Mouse (Mus musculus): ENCODE data around the gene Hgd. TPM values are rescaled to one million over a fixed set of nuclear protein-coding genes. Genes with fewer than 3 reads are reported as not detected.

Hgd gene
- polyA plus RNA-seq, 1 experiment from 2014 or later, result not detected

Other genes with a start within 250 kb of the Hgd start
- not detected in 3 replicates for gene Stxbp5l, start 195.2 kb upstream of the Hgd start, polyA plus RNA-seq (2018)
- 8.0 to 13.3 TPM (median 8.3 TPM) in 3 replicates for gene Gtf2e1, start 40.4 kb upstream of the Hgd start, polyA plus RNA-seq (2018)
- gene Rabl3, start 40.3 kb upstream of the Hgd start, polyA plus RNA-seq (2018), result 8.7 to 12.1 TPM (median 11.9 TPM) in 3 replicates
- 19.4 to 30.2 TPM (median 23.6 TPM) in 3 replicates for gene Ndufb4, start 74.3 kb downstream of the Hgd start, polyA plus RNA-seq (2018)
- gene Fstl1, start 196.7 kb downstream of the Hgd start, polyA plus RNA-seq (2018), result 0.13 to 0.72 TPM (median 0.71 TPM) in 3 replicates

All from macrophage (primary cell).